Mouse (Mus musculus) kidney, adult 2 months (tissue): ENCODE measurements around the gene Il22ra1.

Source experiments
- CTCF ChIP-seq: fragments of 200-500 bp; conservative IDR thresholded peaks from 2 replicates; pipeline ENCODE4 v1.5.1; 2011; ENCODE audit warnings: low read depth, mild to moderate bottlenecking, control low read depth, low read length, moderate library complexity, mixed read lengths; ENCODE audit not compliant: insufficient read depth, insufficient read length
- POLR2A ChIP-seq: fragments of 200-500 bp; IDR thresholded peaks from one replicate; pipeline ENCODE4 v1.6.1; 2011; ENCODE audit warnings: low read depth, low read length, control low read depth

- TF ChIP-seq CTCF, result no peak
- no peak for TF ChIP-seq POLR2A
Measured at GRCm38 (mm10) chr4:135743520-135743919, 15.5 kb downstream of the Il22ra1 start.
